9 mouse cellular contexts compared by ENCODE assay signal in the genomic region with DNA sequence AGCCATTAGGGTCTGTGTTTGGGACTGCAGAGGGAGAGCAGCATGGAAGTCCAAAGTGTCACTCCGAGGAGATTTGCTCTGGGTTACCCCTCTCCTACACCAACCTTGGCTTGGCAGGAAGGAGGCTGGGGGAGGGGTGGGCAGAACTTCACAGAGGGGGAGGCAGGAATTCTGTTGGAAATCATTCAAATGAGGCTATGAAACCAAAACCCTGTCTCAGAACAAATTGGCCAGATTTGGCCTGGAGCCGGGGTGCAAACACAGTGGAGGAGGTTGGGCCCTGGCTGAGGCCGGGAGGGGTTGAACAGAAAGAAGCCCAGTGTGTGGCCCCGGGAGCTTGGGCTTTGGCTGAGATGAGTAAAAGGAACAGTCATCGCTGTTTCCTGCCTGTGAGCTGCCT. TPM values are rescaled to one million over a fixed set of nuclear protein-coding genes. Genes with fewer than 3 reads are reported as not detected.
DNase-seq lines count a peak whose midpoint lies in the region; ATAC-seq and TF ChIP-seq lines count a peak whose summit lies in the region.
"Had no signal": no experiment of that assay in that cellular context is flagged by ENCODE, and none has a peak within 500 bp of the region (broad histone marks: within the 10 kb centered on the region; RNA-seq: fewer than 3 reads in every experiment).

No protein-coding gene starts in this region.

- WGBS in heart, embryonic 12.5 days: 29% methylated on average over 5 of the region's 5 CpGs
- WGBS in heart, embryonic 11.5 days (ENCODE audit: insufficient replicate concordance): 16% methylated on average over 5 of the region's 5 CpGs
- 16% methylated on average over 4 of the region's 5 CpGs for WGBS in forebrain, embryonic 12.5 days
- 10% methylated on average over 5 of the region's 5 CpGs for WGBS in limb, embryonic 14.5 days
- WGBS in stomach, embryonic 15.5 days: 17% methylated on average over 5 of the region's 5 CpGs
- WGBS in thymus, adult 2 months: 64% methylated on average over 5 of the region's 5 CpGs

- TF ChIP-seq POLR2A in limb, embryonic 14.5 days (IDR thresholded peaks at IDR 0.05; ENCODE audit: borderline replicate concordance, extremely low read depth, insufficient read depth, insufficient read length): no peak
- TF ChIP-seq POLR2A in thymus, adult 2 months (IDR thresholded peaks at IDR 0.05; ENCODE audit: control insufficient read depth, extremely low read depth, insufficient read depth, low read length, poor library complexity): no peak

- H3K36me3 ChIP-seq in heart, embryonic 12.5 days: no peaks in the 10 kb centered on the region
- no peaks in the 10 kb centered on the region for H3K36me3 ChIP-seq in heart, embryonic 11.5 days (ENCODE audit: control insufficient read depth, insufficient read depth, low read length)
- no peaks in the 10 kb centered on the region for H3K36me3 ChIP-seq in forebrain, embryonic 12.5 days (replicated peaks)
- H3K36me3 ChIP-seq in limb, embryonic 14.5 days (ENCODE audit: control insufficient read depth, insufficient read depth, low read length): no peaks in the 10 kb centered on the region
- no peaks in the 10 kb centered on the region for H3K36me3 ChIP-seq in stomach, embryonic 15.5 days
- H3K36me3 ChIP-seq in thymus, adult 2 months (ENCODE audit: control insufficient read depth, insufficient read depth, low read length): no peaks in the 10 kb centered on the region
- H3K36me3 ChIP-seq: liver, embryonic 13.5 days had no signal

- H3K4me3 ChIP-seq in heart, embryonic 12.5 days: no peak overlapping the region
- H3K4me3 ChIP-seq in heart, embryonic 11.5 days (ENCODE audit: low read depth, low read length): no peak overlapping the region
- H3K4me3 ChIP-seq in forebrain, embryonic 12.5 days (replicated peaks): no peak overlapping the region
- no peak overlapping the region for H3K4me3 ChIP-seq in limb, embryonic 14.5 days (replicated peaks; ENCODE audit: low read length)
- H3K4me3 ChIP-seq in stomach, embryonic 15.5 days (replicated peaks): no peak overlapping the region
- no peak overlapping the region for H3K4me3 ChIP-seq in thymus, adult 2 months (ENCODE audit: control insufficient read depth, insufficient read depth, low read length)
- H3K4me3 ChIP-seq: liver, embryonic 13.5 days had no signal

- ATAC-seq in heart, embryonic 12.5 days (ENCODE audit: insufficient number of reproducible peaks, low FRiP score): peak; percentile 37; the same call in 1 of the 2 replicates
- ATAC-seq in heart, embryonic 11.5 days (replicated peaks; ENCODE audit: insufficient number of reproducible peaks, low FRiP score, low TSS enrichment): no peak
- no peak for ATAC-seq in forebrain, embryonic 12.5 days (ENCODE audit: low FRiP score)
- peak; percentile 23; the same call in 1 of the 2 replicates for ATAC-seq in limb, embryonic 14.5 days (ENCODE audit: low FRiP score, low read depth)
- ATAC-seq in stomach, embryonic 15.5 days (ENCODE audit: insufficient read depth, low FRiP score, low read depth): no peak
- no peak for ATAC-seq in granulocyte monocyte progenitor cell, adult 5-6 weeks (replicated peaks; ENCODE audit: poor library complexity, severe bottlenecking)

- peak overlapping the region; percentile 0; the same call in 1 of the 2 replicates for H3K4me2 ChIP-seq in heart, embryonic 12.5 days
- no peak overlapping the region for H3K4me2 ChIP-seq in heart, embryonic 11.5 days
- H3K4me2 ChIP-seq in forebrain, embryonic 12.5 days: 0 out of 2 replicates have a peak overlapping the region, but pooled peaks have one; percentile 0
- H3K4me2 ChIP-seq in limb, embryonic 14.5 days (replicated peaks; ENCODE audit: low read depth, low read length, severe bottlenecking): peak overlapping the region; percentile 3; the same call in 1 of the 2 replicates
- 0 out of 2 replicates have a peak overlapping the region, but pooled peaks have one; percentile 10 for H3K4me2 ChIP-seq in stomach, embryonic 15.5 days
- H3K4me2 ChIP-seq: liver, embryonic 13.5 days had no signal

- TF ChIP-seq CTCF in thymus, adult 2 months (IDR thresholded peaks at IDR 0.05; ENCODE audit: borderline replicate concordance, control insufficient read depth, extremely low read depth, insufficient read depth, low read length, poor library complexity): no peak

- no peak overlapping the region for H3K9ac ChIP-seq in heart, embryonic 12.5 days
- no peak overlapping the region for H3K9ac ChIP-seq in heart, embryonic 11.5 days (ENCODE audit: low read depth, low read length)
- H3K9ac ChIP-seq in forebrain, embryonic 12.5 days: no peak overlapping the region
- H3K9ac ChIP-seq in limb, embryonic 14.5 days (ENCODE audit: low read depth, low read length, severe bottlenecking): 0 out of 2 replicates have a peak overlapping the region, but pooled peaks have one; percentile 0
- no peak overlapping the region for H3K9ac ChIP-seq in stomach, embryonic 15.5 days
- H3K9ac ChIP-seq: liver, embryonic 13.5 days had no signal

- peaks cover 4% of the 10 kb centered on the region; the same call in 1 of the 2 replicates for H3K27me3 ChIP-seq in heart, embryonic 12.5 days (replicated peaks)
- H3K27me3 ChIP-seq in heart, embryonic 11.5 days (ENCODE audit: control insufficient read depth, insufficient read depth, low read length): no peaks in the 10 kb centered on the region
- H3K27me3 ChIP-seq in forebrain, embryonic 12.5 days: peaks cover 17% of the 10 kb centered on the region
- H3K27me3 ChIP-seq in limb, embryonic 14.5 days (ENCODE audit: control insufficient read depth, insufficient read depth, low read length): no peaks in the 10 kb centered on the region
- no peaks in the 10 kb centered on the region for H3K27me3 ChIP-seq in stomach, embryonic 15.5 days (replicated peaks)
- H3K27me3 ChIP-seq in thymus, adult 2 months (ENCODE audit: control insufficient read depth, insufficient read depth, low read length): no peaks in the 10 kb centered on the region

- H3K9me3 ChIP-seq in heart, embryonic 12.5 days (replicated peaks): no peaks in the 10 kb centered on the region
- H3K9me3 ChIP-seq in heart, embryonic 11.5 days (replicated peaks; ENCODE audit: control insufficient read depth, low read length): no peaks in the 10 kb centered on the region
- H3K9me3 ChIP-seq in forebrain, embryonic 12.5 days: no peaks in the 10 kb centered on the region
- no peaks in the 10 kb centered on the region for H3K9me3 ChIP-seq in limb, embryonic 14.5 days (ENCODE audit: control insufficient read depth, low read length)
- H3K9me3 ChIP-seq in stomach, embryonic 15.5 days: no peaks in the 10 kb centered on the region
- H3K9me3 ChIP-seq: liver, embryonic 13.5 days had no signal

- peaks cover 44% of the 10 kb centered on the region for H3K4me1 ChIP-seq in heart, embryonic 12.5 days (replicated peaks)
- H3K4me1 ChIP-seq in heart, embryonic 11.5 days (ENCODE audit: control insufficient read depth, insufficient read depth, low read length): peaks cover 31% of the 10 kb centered on the region
- peaks cover 27% of the 10 kb centered on the region for H3K4me1 ChIP-seq in forebrain, embryonic 12.5 days
- peaks cover 49% of the 10 kb centered on the region for H3K4me1 ChIP-seq in limb, embryonic 14.5 days (ENCODE audit: control insufficient read depth, insufficient read depth, low read length)
- H3K4me1 ChIP-seq in stomach, embryonic 15.5 days: peaks cover 50% of the 10 kb centered on the region
- H3K4me1 ChIP-seq in thymus, adult 2 months (replicated peaks; ENCODE audit: control insufficient read depth, insufficient read depth, low read length): no peaks in the 10 kb centered on the region

- peak; percentile 69 for DNase-seq in 3134 (ENCODE audit: extremely low read depth, insufficient read length, low spot score)
- DNase-seq in limb, embryonic 14.5 days (ENCODE audit: low spot score): peak; percentile 53
- no peak for DNase-seq in thymus, adult 2 months
- DNase-seq: liver, embryonic 13.5 days had no signal

- 0 out of 2 replicates have a peak overlapping the region, but pooled peaks have one; percentile 8 for H3K27ac ChIP-seq in heart, embryonic 12.5 days (ENCODE audit: poor library complexity, severe bottlenecking)
- H3K27ac ChIP-seq in heart, embryonic 11.5 days (ENCODE audit: low read depth, low read length): no peak overlapping the region
- H3K27ac ChIP-seq in forebrain, embryonic 12.5 days: no peak overlapping the region
- peak overlapping the region; percentile 58 for H3K27ac ChIP-seq in limb, embryonic 14.5 days (replicated peaks; ENCODE audit: low read depth, low read length)
- peak overlapping the region; percentile 59 for H3K27ac ChIP-seq in stomach, embryonic 15.5 days
- no peak overlapping the region for H3K27ac ChIP-seq in thymus, adult 2 months (ENCODE audit: control insufficient read depth, insufficient read depth, low read length)
- H3K27ac ChIP-seq: liver, embryonic 13.5 days had no signal

RNA-seq across cellular contexts. Expression of a gene that starts 34.2 kb away (rescaled TPM):
- polyA plus RNA-seq in heart, embryonic 12.5 days (2016; fragmentation: Nextera tagmentation; extraction: Ambion mirVana): 24.0 and 25.4 TPM in 2 replicates
- polyA plus RNA-seq in heart, embryonic 11.5 days (2014; fragmentation: Nextera tagmentation; extraction: Ambion mirVana): 12.9 and 16.0 TPM in 2 replicates
- 16.7 and 17.7 TPM in 2 replicates for polyA plus RNA-seq in forebrain, embryonic 12.5 days (2016; fragmentation: Nextera tagmentation; extraction: Ambion mirVana)
- 70.9 and 96.8 TPM in 2 replicates for polyA plus RNA-seq in limb, embryonic 14.5 days (2012; rRNA removed)
- 37.0 and 42.1 TPM in 2 replicates for polyA plus RNA-seq in limb, embryonic 14.5 days (2014; fragmentation: Nextera tagmentation; extraction: Ambion mirVana)
- 20.4 and 21.8 TPM in 2 replicates for polyA plus RNA-seq in stomach, embryonic 15.5 days (2015; fragmentation: Nextera tagmentation; extraction: Ambion mirVana)
- not detected in 2 replicates for total RNA-seq in granulocyte monocyte progenitor cell, adult 5-6 weeks (2014; fragmentation: Nextera tagmentation)
- total RNA-seq in granulocyte monocyte progenitor cell, adult 5-6 weeks (2017): not detected in 2 replicates
- 3.3 and 3.8 TPM in 2 replicates for polyA plus RNA-seq in thymus, adult 2 months (2012; rRNA removed)

Comparison
In these comparisons a context has a peak if more than half of its experiments do, and no peak if none do; other contexts are left out.
1. ATAC-seq: peak in heart, embryonic 12.5 days (single experiment) and limb, embryonic 14.5 days (single experiment); none in heart, embryonic 11.5 days (single experiment), forebrain, embryonic 12.5 days (single experiment), stomach, embryonic 15.5 days (single experiment) and granulocyte monocyte progenitor cell, adult 5-6 weeks (single experiment).
2. H3K27ac ChIP-seq: peak in heart, embryonic 12.5 days (single experiment), limb, embryonic 14.5 days (single experiment) and stomach, embryonic 15.5 days (single experiment); none in heart, embryonic 11.5 days (single experiment), forebrain, embryonic 12.5 days (single experiment) and thymus, adult 2 months (single experiment).